Mouse (Mus musculus) liver, adult 2 months (tissue): ENCODE measurements at regions not wholly inside any gene's neighbourhood (a gene's known extent, or its start where the extent isn't known, plus 50 kb on each side); places are given as distances from the start of the nearest gene placed in this dataset.

Source experiments
- DNase-seq: peaks from one replicate; pipeline ENCODE4 v3.0.0-alpha.2; 2011; ENCODE audit warnings: low read depth, low spot score; ENCODE audit errors: extremely low read depth
- H3K27ac ChIP-seq: fragments of 200-500 bp; replicated peaks from 2 replicates; pipeline ENCODE4 v1.5.1; 2012; ENCODE audit warnings: low read depth, mild to moderate bottlenecking, control low read depth, inconsistent platforms, low read length; ENCODE audit not compliant: insufficient read depth
- H3K27me3 ChIP-seq: fragments of 200-500 bp; 2 replicates; pipeline ENCODE4 v1.6.1; 2012; ENCODE audit warnings: mild to moderate bottlenecking, moderate library complexity, low read length, inconsistent platforms; ENCODE audit not compliant: control insufficient read depth, insufficient read depth
- H3K36me3 ChIP-seq: fragments of 200-500 bp; 2 replicates; pipeline ENCODE4 v1.6.1; 2012; ENCODE audit warnings: low read length, inconsistent platforms; ENCODE audit not compliant: control insufficient read depth, insufficient read depth
- H3K4me1 ChIP-seq: fragments of 200-500 bp; 2 replicates; pipeline ENCODE4 v1.6.1; 2011; ENCODE audit warnings: low read length; ENCODE audit not compliant: control insufficient read depth, insufficient read depth
- H3K4me3 ChIP-seq: fragments of 200-500 bp; 2 replicates; pipeline ENCODE4 v1.5.1; 2011; ENCODE audit warnings: low read depth, mild to moderate bottlenecking, control low read depth, low read length, moderate library complexity; ENCODE audit not compliant: insufficient read depth
- H3K79me2 ChIP-seq: fragments of 200-500 bp; 2 replicates; pipeline ENCODE4 v1.6.1; 2012; ENCODE audit warnings: inconsistent platforms, mild to moderate bottlenecking, low read length, moderate library complexity; ENCODE audit not compliant: control insufficient read depth, insufficient read depth
- H3K9ac ChIP-seq: fragments of 200-500 bp; 2 replicates; pipeline ENCODE4 v1.6.1; 2012; ENCODE audit warnings: low read depth, mild to moderate bottlenecking, control low read depth, inconsistent platforms, low read length
- CTCF ChIP-seq: fragments of 200-500 bp; IDR thresholded peaks from 2 replicates; pipeline ENCODE4 v1.5.1; 2011; ENCODE audit warnings: low read depth, low read length, control low read depth
- POLR2A ChIP-seq: fragments of 200-500 bp; IDR thresholded peaks from 2 replicates; pipeline ENCODE4 v1.6.1; 2011; ENCODE audit warnings: low read length, control low read depth; ENCODE audit not compliant: insufficient read depth; ENCODE audit errors: extremely low read depth
- WGBS: fragments of 180-500 bp; shearing (Covaris S2); methylation state at CpG from one replicate; pipeline ENCODE4 v1.1.7; 2018; 5-methylcytosine and 5-hydroxymethylcytosine counted together

GRCm38 (mm10) chr10:92277981-92278380, 444.2 kb downstream of the Nedd1 start:
- Histone ChIP-seq H3K27ac (no peak overlapping the region), H3K27me3 (no peaks in the 10 kb centered on the region), H3K4me3 (no peak overlapping the region), H3K9ac (no peak overlapping the region), H3K36me3 (no peaks in the 10 kb centered on the region), H3K79me2 (no peaks in the 10 kb centered on the region), H3K4me1 (no peaks in the 10 kb centered on the region)
- peak; percentile 53 for DNase-seq
- WGBS, result 19% methylated on average over 2 of the region's 2 CpGs
- no peak for TF ChIP-seq POLR2A
- TF ChIP-seq CTCF, result no peak

- no peak overlapping the region for H3K9ac ChIP-seq
- TF ChIP-seq POLR2A (no peak), CTCF (no peak)
- H3K4me3 ChIP-seq, result no peak overlapping the region
- no peak overlapping the region for H3K27ac ChIP-seq
- no peaks in the 10 kb centered on the region for H3K79me2 ChIP-seq
- H3K36me3 ChIP-seq, result no peaks in the 10 kb centered on the region
- no peaks in the 10 kb centered on the region for H3K4me1 ChIP-seq
- DNase-seq, result no peak
- H3K27me3 ChIP-seq, result no peaks in the 10 kb centered on the region
- 69% methylated on average over 3 of the region's 3 CpGs for WGBS
Measured at GRCm38 (mm10) chr10:92257815-92258214, 464.4 kb downstream of the Nedd1 start.

GRCm38 (mm10) chr10:92248648-92249047, 473.6 kb downstream of the Nedd1 start:
- no peak for DNase-seq
- 81% methylated on average over 3 of the region's 3 CpGs for WGBS
- H3K27ac ChIP-seq, result no peak overlapping the region
- no peak overlapping the region for H3K4me3 ChIP-seq
- no peaks in the 10 kb centered on the region for H3K79me2 ChIP-seq
- TF ChIP-seq POLR2A (no peak), CTCF (no peak)
- H3K9ac ChIP-seq, result no peak overlapping the region
- no peaks in the 10 kb centered on the region for H3K36me3 ChIP-seq
- no peaks in the 10 kb centered on the region for H3K27me3 ChIP-seq
- H3K4me1 ChIP-seq, result no peaks in the 10 kb centered on the region

- TF ChIP-seq CTCF (no peak), POLR2A (no peak)
- no peak overlapping the region for H3K27ac ChIP-seq
- no peak for DNase-seq
- no peak overlapping the region for H3K9ac ChIP-seq
- H3K27me3 ChIP-seq, result no peaks in the 10 kb centered on the region
- no peak overlapping the region for H3K4me3 ChIP-seq
- H3K79me2 ChIP-seq, result no peaks in the 10 kb centered on the region
- 38% methylated on average over 5 of the region's 5 CpGs for WGBS
- no peaks in the 10 kb centered on the region for H3K4me1 ChIP-seq
- H3K36me3 ChIP-seq, result no peaks in the 10 kb centered on the region
Measured at GRCm38 (mm10) chr10:92247449-92247805, 474.8 kb downstream of the Nedd1 start.

- H3K4me3 ChIP-seq, result no peak overlapping the region
- H3K9ac ChIP-seq, result no peak overlapping the region
- no peaks in the 10 kb centered on the region for H3K36me3 ChIP-seq
- WGBS, result 60% methylated on average over 7 of the region's 7 CpGs
- TF ChIP-seq POLR2A, result no peak
- TF ChIP-seq CTCF, result no peak
- no peaks in the 10 kb centered on the region for H3K4me1 ChIP-seq
- no peak overlapping the region for H3K27ac ChIP-seq
- H3K79me2 ChIP-seq, result no peaks in the 10 kb centered on the region
- H3K27me3 ChIP-seq, result no peaks in the 10 kb centered on the region
- DNase-seq, result no peak
Measured at GRCm38 (mm10) chr10:92246785-92247448, 475.3 kb downstream of the Nedd1 start.

- 80% methylated on average over 11 of the region's 11 CpGs for WGBS
- TF ChIP-seq CTCF (no peak), POLR2A (no peak)
- H3K36me3 ChIP-seq, result no peaks in the 10 kb centered on the region
- H3K79me2 ChIP-seq, result no peaks in the 10 kb centered on the region
- no peak overlapping the region for H3K4me3 ChIP-seq
- DNase-seq, result no peak
- no peaks in the 10 kb centered on the region for H3K27me3 ChIP-seq
- H3K9ac ChIP-seq, result no peak overlapping the region
- H3K4me1 ChIP-seq, result no peaks in the 10 kb centered on the region
- no peak overlapping the region for H3K27ac ChIP-seq
Measured at GRCm38 (mm10) chr10:92242714-92243440, 479.3 kb downstream of the Nedd1 start.
